Mouse (Mus musculus) spleen, postnatal 10 days (tissue): ENCODE results near the gene Prkce.

Experiments
- DNase-seq, 2 experiments: peaks; one replicate each; pipeline ENCODE4 v3.0.0; 2021 to 2022; ENCODE audit warnings: low spot score in 2 of 2

Prkce gene

GRCm38 (mm10) chr17:86176722-86177121, 9.1 kb downstream of the Prkce start:
- no peak for DNase-seq

GRCm38 (mm10) chr17:86183788-86184187, 16.2 kb downstream of the Prkce start:
- no peak for DNase-seq

GRCm38 (mm10) chr17:86184552-86185209, 17.1 kb downstream of the Prkce start:
- no peak for DNase-seq

- no peak for DNase-seq
Measured at GRCm38 (mm10) chr17:86185584-86185983, 18.0 kb downstream of the Prkce start.

- no peak for DNase-seq
Measured at GRCm38 (mm10) chr17:86187777-86188176, 20.2 kb downstream of the Prkce start.

- DNase-seq, result no peak
Measured at GRCm38 (mm10) chr17:86193979-86194378, 26.4 kb downstream of the Prkce start.

- DNase-seq, result no peak
Measured at GRCm38 (mm10) chr17:86194921-86195320, 27.3 kb downstream of the Prkce start.

- DNase-seq, result no peak
Measured at GRCm38 (mm10) chr17:86198496-86199465, 31.2 kb downstream of the Prkce start.

GRCm38 (mm10) chr17:86201981-86202380, 34.4 kb downstream of the Prkce start:
- no peak for DNase-seq

- DNase-seq, result no peak
Measured at GRCm38 (mm10) chr17:86202972-86203371, 35.4 kb downstream of the Prkce start.

GRCm38 (mm10) chr17:86203531-86204450, 36.2 kb downstream of the Prkce start:
- no peak for DNase-seq

- no peak for DNase-seq
Measured at GRCm38 (mm10) chr17:86206289-86206688, 38.7 kb downstream of the Prkce start.

GRCm38 (mm10) chr17:86208057-86208820, 40.7 kb downstream of the Prkce start:
- DNase-seq, result no peak

- DNase-seq, result no peak
Measured at GRCm38 (mm10) chr17:86208821-86209186, 41.2 kb downstream of the Prkce start.

- no peak for DNase-seq
Measured at GRCm38 (mm10) chr17:86209680-86210251, 42.2 kb downstream of the Prkce start.

GRCm38 (mm10) chr17:86212204-86212603, 44.6 kb downstream of the Prkce start:
- DNase-seq, result no peak

GRCm38 (mm10) chr17:86214285-86214684, 46.7 kb downstream of the Prkce start:
- DNase-seq, result no peak

- DNase-seq, result no peak
Measured at GRCm38 (mm10) chr17:86214741-86215140, 47.2 kb downstream of the Prkce start.

GRCm38 (mm10) chr17:86215771-86216170, 48.2 kb downstream of the Prkce start:
- DNase-seq, result peak; percentile 24 to 70

- DNase-seq, result no peak
Measured at GRCm38 (mm10) chr17:86217468-86217867, 49.9 kb downstream of the Prkce start.

- DNase-seq, result no peak
Measured at GRCm38 (mm10) chr17:86218553-86218952, 51.0 kb downstream of the Prkce start.
